Mouse (Mus musculus) ES-E14 (cell line): ENCODE data around the gene Ubtd2.

Experiments used
- CHD2 ChIP-seq: IDR thresholded peaks from 2 replicates; pipeline ENCODE4 v1.6.1; 2014; ENCODE audit warnings: mild to moderate bottlenecking, low read depth, low read length, inconsistent platforms
- MAFK ChIP-seq: IDR thresholded peaks from 2 replicates; pipeline ENCODE4 v1.6.1; 2014; ENCODE audit warnings: mild to moderate bottlenecking, low read depth, low read length, inconsistent platforms; ENCODE audit not compliant: insufficient read depth
- ZC3H11A ChIP-seq: IDR thresholded peaks from 2 replicates; pipeline ENCODE4 v1.6.1; 2012; ENCODE audit warnings: low read depth, mild to moderate bottlenecking, inconsistent platforms, low read length, borderline replicate concordance
- ZNF384 ChIP-seq: IDR thresholded peaks from 2 replicates; pipeline ENCODE4 v1.6.1; 2012; ENCODE audit warnings: low read depth, low read length, inconsistent platforms

- TF ChIP-seq MAFK (no peak), CHD2 (no peak), ZC3H11A (no peak), ZNF384 (no peak)
Observed at GRCm38 (mm10) chr11:32548240-32548639, 93.1 kb downstream of the Ubtd2 start.
